9 mouse cellular contexts compared by ENCODE assay signal in genomic region chr3:52502223-52502622, GRCm38 (mm10).
DNase-seq lines count a peak whose midpoint lies in the region; ATAC-seq lines count a peak whose summit lies in the region.
"Had no signal": no experiment of that assay in that cellular context is flagged by ENCODE, and none has a peak within 500 bp of the region (broad histone marks: within the 10 kb centered on the region; RNA-seq: fewer than 3 reads in every experiment).

No protein-coding gene starts in this region.

- H3K4me2 ChIP-seq in kidney, embryonic 14.5 days (replicated peaks; ENCODE audit: low read depth, low read length) = no peak overlapping the region
- H3K4me2 ChIP-seq in hindbrain, embryonic 11.5 days (replicated peaks; ENCODE audit: low read depth, low read length) = no peak overlapping the region
- H3K4me2 ChIP-seq: lung, embryonic 15.5 days had no signal

- peak; percentile 71 for DNase-seq in kidney, adult 11 months
- peak; percentile 25 for DNase-seq in embryo, embryonic 9.5 days (ENCODE audit: extremely low spot score)
- DNase-seq in kidney, adult 9 months = peak; percentile 74
- DNase-seq in mesoderm, embryonic 11.5 days (ENCODE audit: low read depth, low spot score) = peak; percentile 16
- no peak for DNase-seq in left cerebral cortex, adult 8-10 months (ENCODE audit: low spot score in 2 of 2)
- no peak for DNase-seq in left cerebral cortex, postnatal 10 days (ENCODE audit: extremely low spot score in 1 of 2, low spot score in 2 of 2)
- no peak for DNase-seq in hindbrain, embryonic 11.5 days (ENCODE audit: low spot score)

- no peak overlapping the region for H3K4me3 ChIP-seq in kidney, embryonic 14.5 days (ENCODE audit: low read length)
- no peak overlapping the region for H3K4me3 ChIP-seq in hindbrain, embryonic 11.5 days (ENCODE audit: low read depth, low read length)
- H3K4me3 ChIP-seq: lung, embryonic 15.5 days had no signal

- H3K9ac ChIP-seq in kidney, embryonic 14.5 days (ENCODE audit: low read depth, low read length) = no peak overlapping the region
- H3K9ac ChIP-seq in hindbrain, embryonic 11.5 days (ENCODE audit: low read depth, low read length) = no peak overlapping the region
- H3K9ac ChIP-seq: lung, embryonic 15.5 days had no signal

- no peaks in the 10 kb centered on the region for H3K4me1 ChIP-seq in kidney, embryonic 14.5 days (ENCODE audit: control insufficient read depth, insufficient read depth, low read length)
- H3K4me1 ChIP-seq in hindbrain, embryonic 11.5 days (replicated peaks; ENCODE audit: control insufficient read depth, insufficient read depth, low read length) = no peaks in the 10 kb centered on the region
- H3K4me1 ChIP-seq: lung, embryonic 15.5 days had no signal

- ATAC-seq in kidney, embryonic 14.5 days (ENCODE audit: low FRiP score, low TSS enrichment) = no peak
- no peak for ATAC-seq in hindbrain, embryonic 11.5 days (ENCODE audit: low FRiP score)

- WGBS in kidney, embryonic 14.5 days = 25% methylated on average over 7 of the region's 7 CpGs
- 46% methylated on average over 7 of the region's 7 CpGs for WGBS in hindbrain, embryonic 11.5 days

- H3K27me3 ChIP-seq in kidney, embryonic 14.5 days (ENCODE audit: control insufficient read depth, insufficient read depth, low read length) = no peaks in the 10 kb centered on the region
- no peaks in the 10 kb centered on the region for H3K27me3 ChIP-seq in hindbrain, embryonic 11.5 days (ENCODE audit: control insufficient read depth, insufficient read depth, low read length)
- H3K27me3 ChIP-seq: lung, embryonic 15.5 days had no signal

- intact Hi-C loops in left cerebral cortex, postnatal 10 days (cut with DNase I) = no loop called here

- no peak overlapping the region for H3K27ac ChIP-seq in kidney, embryonic 14.5 days (ENCODE audit: low read depth, low read length)
- H3K27ac ChIP-seq in hindbrain, embryonic 11.5 days (ENCODE audit: low read depth, low read length) = no peak overlapping the region
- H3K27ac ChIP-seq: lung, embryonic 15.5 days had no signal

- H3K36me3 ChIP-seq in kidney, embryonic 14.5 days (ENCODE audit: control insufficient read depth, insufficient read depth, low read length) = no peaks in the 10 kb centered on the region
- no peaks in the 10 kb centered on the region for H3K36me3 ChIP-seq in hindbrain, embryonic 11.5 days (ENCODE audit: control insufficient read depth, insufficient read depth, low read length)
- H3K36me3 ChIP-seq: lung, embryonic 15.5 days had no signal

- peaks cover 4% of the 10 kb centered on the region; the same call in 1 of the 2 replicates for H3K9me3 ChIP-seq in kidney, embryonic 14.5 days (ENCODE audit: control insufficient read depth, low read length)
- no peaks in the 10 kb centered on the region for H3K9me3 ChIP-seq in hindbrain, embryonic 11.5 days (ENCODE audit: control insufficient read depth, low read length)
- H3K9me3 ChIP-seq: lung, embryonic 15.5 days had no signal

Comparison
In these comparisons a context has a peak if more than half of its experiments do, and no peak if none do; other contexts are left out.
1. DNase-seq: peak in kidney, adult 11 months (single experiment), embryo, embryonic 9.5 days (single experiment), kidney, adult 9 months (single experiment) and mesoderm, embryonic 11.5 days (single experiment); none in left cerebral cortex, adult 8-10 months (0 of 2), left cerebral cortex, postnatal 10 days (0 of 2) and hindbrain, embryonic 11.5 days (single experiment).